Comparison of ENCODE assay signal across 8 mouse cellular contexts in the genomic region with DNA sequence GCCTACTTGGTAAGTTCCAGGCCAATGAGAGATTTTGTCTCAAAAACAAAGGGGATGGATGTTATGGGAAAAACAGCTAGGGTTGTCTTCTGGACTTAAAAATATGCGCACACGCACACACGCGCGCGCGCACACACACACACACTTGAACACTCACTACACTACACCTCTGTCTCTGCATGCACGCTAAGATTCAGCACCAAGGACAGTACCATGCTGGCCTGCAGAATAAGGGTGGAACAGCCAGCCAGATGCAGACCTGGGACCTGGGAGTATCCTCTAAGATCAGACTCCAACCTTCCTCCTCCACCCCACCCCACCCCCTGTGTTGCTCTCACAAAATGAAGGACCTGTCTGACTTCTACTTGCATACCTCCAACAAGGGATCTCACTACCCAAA.
A peak's percentile ranks its signal among the peaks of the same experiment; 100 is the strongest.
DNase-seq lines count a peak whose midpoint lies in the region; ATAC-seq and TF ChIP-seq lines count a peak whose summit lies in the region.

No protein-coding gene starts in this region.

- no peaks in the 10 kb centered on the region for H3K9me3 ChIP-seq in hindbrain, embryonic 14.5 days (ENCODE audit: control insufficient read depth, low read length)
- H3K9me3 ChIP-seq in hindbrain, embryonic 12.5 days (replicated peaks) = no peaks in the 10 kb centered on the region
- H3K9me3 ChIP-seq in ES-E14 (ENCODE audit: control insufficient read depth, insufficient read depth, low read depth, low read length) = no peaks in the 10 kb centered on the region
- no peaks in the 10 kb centered on the region for H3K9me3 ChIP-seq in liver, embryonic 14.5 days (ENCODE audit: control insufficient read depth, low read length)

- H3K9ac ChIP-seq in hindbrain, embryonic 14.5 days = no peak overlapping the region
- H3K9ac ChIP-seq in hindbrain, embryonic 12.5 days = no peak overlapping the region
- no peak overlapping the region for H3K9ac ChIP-seq in ES-E14 (ENCODE audit: insufficient read depth, low read depth, low read length, poor library complexity, severe bottlenecking)
- no peak overlapping the region for H3K9ac ChIP-seq in liver, embryonic 14.5 days (replicated peaks)

- ATAC-seq in hindbrain, embryonic 14.5 days (ENCODE audit: low FRiP score) = no peak
- ATAC-seq in hindbrain, embryonic 12.5 days (ENCODE audit: low FRiP score) = no peak
- ATAC-seq in liver, embryonic 14.5 days (ENCODE audit: insufficient read depth) = no peak

- H3K4me1 ChIP-seq in hindbrain, embryonic 14.5 days (replicated peaks; ENCODE audit: control insufficient read depth, insufficient read depth, low read length) = peaks cover 18% of the 10 kb centered on the region
- peaks cover 17% of the 10 kb centered on the region for H3K4me1 ChIP-seq in hindbrain, embryonic 12.5 days
- H3K4me1 ChIP-seq in ES-E14 (ENCODE audit: control insufficient read depth in 2 of 2, insufficient read depth in 2 of 2, low read length in 2 of 2, poor library complexity in 1 of 2) = peaks cover 1 to 23% of the 10 kb centered on the region in 2 experiments; a peak in 1 of 4 replicates
- no peaks in the 10 kb centered on the region for H3K4me1 ChIP-seq in liver, embryonic 14.5 days (replicated peaks; ENCODE audit: control insufficient read depth in 2 of 2, insufficient read depth in 2 of 2, low read length in 1 of 2)

- no peak for TF ChIP-seq EP300 in liver, embryonic 14.5 days (IDR thresholded peaks at IDR 0.05; ENCODE audit: low read depth)

- no peaks in the 10 kb centered on the region for H3K36me3 ChIP-seq in hindbrain, embryonic 14.5 days (replicated peaks; ENCODE audit: control insufficient read depth, insufficient read depth)
- H3K36me3 ChIP-seq in hindbrain, embryonic 12.5 days = no peaks in the 10 kb centered on the region
- no peaks in the 10 kb centered on the region for H3K36me3 ChIP-seq in ES-E14 (ENCODE audit: control insufficient read depth, insufficient read depth, low read length, poor library complexity, severe bottlenecking)
- H3K36me3 ChIP-seq in liver, embryonic 14.5 days (replicated peaks; ENCODE audit: control insufficient read depth, insufficient read depth, low read depth) = no peaks in the 10 kb centered on the region

- peak; percentile 65 for DNase-seq in hindbrain, embryonic 14.5 days (ENCODE audit: low spot score)
- DNase-seq in ES-E14 (ENCODE audit: low read depth, low spot score) = peak; percentile 69
- peak; percentile 62 for DNase-seq in c-Kit-positive CD71-positive TER-119-positive erythroid progenitor cells, embryonic 14.5 days (ENCODE audit: low spot score)
- peak; percentile 35 to 48 (median 39) for DNase-seq in liver, embryonic 14.5 days (ENCODE audit: low read depth in 3 of 3, low spot score in 3 of 3)
- no peak for DNase-seq in frontal cortex, adult 2 months (ENCODE audit: extremely low spot score in 1 of 2, low spot score in 1 of 2)
- DNase-seq in cerebellum, postnatal 10 days = no peak
- no peak for DNase-seq in layer of hippocampus, postnatal 14 days (ENCODE audit: low spot score in 2 of 2)

- H3K4me3 ChIP-seq in hindbrain, embryonic 14.5 days (replicated peaks; ENCODE audit: low read length) = no peak overlapping the region
- no peak overlapping the region for H3K4me3 ChIP-seq in hindbrain, embryonic 12.5 days
- H3K4me3 ChIP-seq in ES-E14 (ENCODE audit: insufficient read depth in 1 of 2, low read depth in 1 of 2, low read length in 2 of 2, poor library complexity in 1 of 2, severe bottlenecking in 1 of 2) = no peak overlapping the region
- no peak overlapping the region for H3K4me3 ChIP-seq in liver, embryonic 14.5 days (ENCODE audit: insufficient read depth in 1 of 2, low read depth in 2 of 2, low read length in 2 of 2)

- H3K27ac ChIP-seq in hindbrain, embryonic 14.5 days = no peak overlapping the region
- H3K27ac ChIP-seq in hindbrain, embryonic 12.5 days = no peak overlapping the region
- H3K27ac ChIP-seq in ES-E14 (ENCODE audit: insufficient read depth, low read depth, low read length, poor library complexity, severe bottlenecking) = no peak overlapping the region
- no peak overlapping the region for H3K27ac ChIP-seq in liver, embryonic 14.5 days

- no peaks in the 10 kb centered on the region for H3K27me3 ChIP-seq in hindbrain, embryonic 14.5 days (ENCODE audit: control insufficient read depth, insufficient read depth, low read length)
- H3K27me3 ChIP-seq in hindbrain, embryonic 12.5 days = 0 out of 2 replicates have a peak, but pooled peaks cover 5% of the 10 kb centered on the region
- H3K27me3 ChIP-seq in liver, embryonic 14.5 days (ENCODE audit: control insufficient read depth, insufficient read depth, low read length) = no peaks in the 10 kb centered on the region

- in situ Hi-C loops in ES-E14 (cut with MboI; ENCODE audit: low sequenced_read_pairs in 2 of 2, unreplicated experiment in 2 of 2) = no loop called here

- no peak overlapping the region for H3K4me2 ChIP-seq in hindbrain, embryonic 14.5 days (replicated peaks)
- no peak overlapping the region for H3K4me2 ChIP-seq in hindbrain, embryonic 12.5 days (replicated peaks)
- no peak overlapping the region for H3K4me2 ChIP-seq in liver, embryonic 14.5 days (ENCODE audit: low read depth)

- TF ChIP-seq CTCF in liver, embryonic 14.5 days (IDR thresholded peaks at IDR 0.05; ENCODE audit: low read depth) = no peak

- WGBS in hindbrain, embryonic 14.5 days = 70% methylated on average over 8 of the region's 8 CpGs
- 64% methylated on average over 8 of the region's 8 CpGs for WGBS in hindbrain, embryonic 12.5 days
- 65% methylated on average over 8 of the region's 8 CpGs for WGBS in liver, embryonic 14.5 days (ENCODE audit: insufficient replicate concordance)

TF ChIP-seq in ES-E14, 5 proteins besides CTCF, POLR2A, EP300 and RAD21:
- TF ChIP-seq MAFK (IDR thresholded peaks at IDR 0.05; ENCODE audit: insufficient read depth, low read depth, low read length) (no peak), HCFC1 (IDR thresholded peaks at IDR 0.05; ENCODE audit: borderline replicate concordance, insufficient read depth, low read length) (no peak), ZNF384 (IDR thresholded peaks at IDR 0.05; ENCODE audit: low read depth, low read length) (no peak), CHD2 (IDR thresholded peaks at IDR 0.05; ENCODE audit: low read depth, low read length) (no peak), ZC3H11A (IDR thresholded peaks at IDR 0.05; ENCODE audit: borderline replicate concordance, low read depth, low read length) (no peak)

Comparison
In these comparisons a context has a peak if more than half of its experiments do, and no peak if none do; other contexts are left out.
1. DNase-seq: peak in hindbrain, embryonic 14.5 days (single experiment), ES-E14 (single experiment), c-Kit-positive CD71-positive TER-119-positive erythroid progenitor cells, embryonic 14.5 days (single experiment) and liver, embryonic 14.5 days (3 of 3); none in frontal cortex, adult 2 months (0 of 2), cerebellum, postnatal 10 days (0 of 2) and layer of hippocampus, postnatal 14 days (0 of 2).